Mouse (Mus musculus): ENCODE results near the gene Ttll6. TPM values are rescaled to one million over a fixed set of nuclear protein-coding genes. Genes with fewer than 3 reads are reported as not detected.

The Ttll6 gene
- polyA plus RNA-seq, 1 experiment, result 0.28 TPM

- DNase-seq, result no peak
- no peak for TF ChIP-seq POLR2A (IDR thresholded peaks at IDR 0.05; ENCODE audit: control insufficient read depth, extremely low read depth, insufficient read depth, low read length, poor library complexity)
- no peak for TF ChIP-seq CTCF (IDR thresholded peaks at IDR 0.05; ENCODE audit: borderline replicate concordance, control insufficient read depth, extremely low read depth, insufficient read depth, low read length, poor library complexity)
- Histone ChIP-seq H3K36me3 (ENCODE audit: control insufficient read depth, insufficient read depth, low read length) (no peaks in the 10 kb centered on the region), H3K27ac (ENCODE audit: control insufficient read depth, insufficient read depth, low read length) (no peak overlapping the region), H3K4me3 (ENCODE audit: control insufficient read depth, insufficient read depth, low read length) (no peak overlapping the region), H3K27me3 (ENCODE audit: control insufficient read depth, insufficient read depth, low read length) (peaks cover 46% of the 10 kb centered on the region), H3K4me1 (replicated peaks; ENCODE audit: control insufficient read depth, insufficient read depth, low read length) (peaks cover 2% of the 10 kb centered on the region; the same call in 1 of the 2 replicates)
- WGBS, result 8% methylated on average over 16 of the region's 16 CpGs
Observed at GRCm38 (mm10) chr11:96203789-96204186, 70.2 kb downstream of the Ttll6 start.

- TF ChIP-seq CTCF (IDR thresholded peaks at IDR 0.05; ENCODE audit: borderline replicate concordance, control insufficient read depth, extremely low read depth, insufficient read depth, low read length, poor library complexity), result no peak
- Histone ChIP-seq H3K27me3 (ENCODE audit: control insufficient read depth, insufficient read depth, low read length) (peaks cover 43% of the 10 kb centered on the region), H3K4me3 (ENCODE audit: control insufficient read depth, insufficient read depth, low read length) (no peak overlapping the region), H3K27ac (ENCODE audit: control insufficient read depth, insufficient read depth, low read length) (no peak overlapping the region), H3K36me3 (ENCODE audit: control insufficient read depth, insufficient read depth, low read length) (no peaks in the 10 kb centered on the region), H3K4me1 (replicated peaks; ENCODE audit: control insufficient read depth, insufficient read depth, low read length) (peaks cover 2% of the 10 kb centered on the region; the same call in 1 of the 2 replicates)
- WGBS, result 8% methylated on average over 11 of the region's 11 CpGs
- DNase-seq, result no peak
Observed at GRCm38 (mm10) chr11:96204351-96204750, 70.8 kb downstream of the Ttll6 start.

- H3K27me3 ChIP-seq (ENCODE audit: control insufficient read depth, insufficient read depth, low read length), result peaks cover 34% of the 10 kb centered on the region
- 7% methylated on average over 15 of the region's 15 CpGs for WGBS
- H3K4me1 ChIP-seq (replicated peaks; ENCODE audit: control insufficient read depth, insufficient read depth, low read length), result no peaks in the 10 kb centered on the region
- TF ChIP-seq CTCF (IDR thresholded peaks at IDR 0.05; ENCODE audit: borderline replicate concordance, control insufficient read depth, extremely low read depth, insufficient read depth, low read length, poor library complexity) (no peak), POLR2A (IDR thresholded peaks at IDR 0.05; ENCODE audit: control insufficient read depth, extremely low read depth, insufficient read depth, low read length, poor library complexity) (no peak)
- no peaks in the 10 kb centered on the region for H3K36me3 ChIP-seq (ENCODE audit: control insufficient read depth, insufficient read depth, low read length)
- no peak for DNase-seq
- H3K27ac ChIP-seq (ENCODE audit: control insufficient read depth, insufficient read depth, low read length), result no peak overlapping the region
- no peak overlapping the region for H3K4me3 ChIP-seq (ENCODE audit: control insufficient read depth, insufficient read depth, low read length)
Observed at GRCm38 (mm10) chr11:96205426-96206131, 72.0 kb downstream of the Ttll6 start.

Other genes starting within 250 kb of the Ttll6 start
- not detected in 2 replicates for gene B4galnt2, start 218.9 kb upstream of the Ttll6 start, polyA plus RNA-seq (2012; rRNA removed)
- gene Igf2bp1, start 127.8 kb upstream of the Ttll6 start, polyA plus RNA-seq (2012; rRNA removed), result 0.01 and 0.13 TPM in 2 replicates
- 0.26 and 0.86 TPM in 2 replicates for gene Gip, start 109.2 kb upstream of the Ttll6 start, polyA plus RNA-seq (2012; rRNA removed)
- gene Snf8, start 98.9 kb upstream of the Ttll6 start, polyA plus RNA-seq (2012; rRNA removed), result 28.7 and 30.3 TPM in 2 replicates
- 43.3 and 47.9 TPM in 2 replicates for gene Ube2z, start 68.4 kb upstream of the Ttll6 start, polyA plus RNA-seq (2012; rRNA removed)
- gene Atp5g1, start 58.1 kb upstream of the Ttll6 start, polyA plus RNA-seq (2012; rRNA removed), result 330 and 650 TPM in 2 replicates
- gene Calcoco2, start 21.8 kb upstream of the Ttll6 start, polyA plus RNA-seq (2012; rRNA removed), result not detected in 2 replicates
- gene Hoxb13, start 60.5 kb downstream of the Ttll6 start, polyA plus RNA-seq (2012; rRNA removed), result 0.40 and 0.59 TPM in 2 replicates
- gene Hoxb9, start 137.7 kb downstream of the Ttll6 start, polyA plus RNA-seq (2012; rRNA removed), result 0.09 and 0.22 TPM in 2 replicates
- gene Hoxb8, start 148.1 kb downstream of the Ttll6 start, polyA plus RNA-seq (2012; rRNA removed), result 0.09 and 0.20 TPM in 2 replicates
- gene Hoxb7, start 152.8 kb downstream of the Ttll6 start, polyA plus RNA-seq (2012; rRNA removed), result 0.09 TPM in 1 of 2 replicates, not detected in the other
- 0.18 and 0.50 TPM in 2 replicates for gene Hoxb6, start 158.7 kb downstream of the Ttll6 start, polyA plus RNA-seq (2012; rRNA removed)
- 0.18 and 0.22 TPM in 2 replicates for gene Hoxb5, start 169.6 kb downstream of the Ttll6 start, polyA plus RNA-seq (2012; rRNA removed)
- gene Hoxb4, start 184.5 kb downstream of the Ttll6 start, polyA plus RNA-seq (2012; rRNA removed), result 1.3 and 1.5 TPM in 2 replicates
- gene Hoxb3, start 189.5 kb downstream of the Ttll6 start, polyA plus RNA-seq (2012; rRNA removed), result 1.1 TPM in 2 replicates
- 1.5 and 2.2 TPM in 2 replicates for gene Hoxb2, start 216.7 kb downstream of the Ttll6 start, polyA plus RNA-seq (2012; rRNA removed)
- not detected in 2 replicates for gene Hoxb1, start 232.0 kb downstream of the Ttll6 start, polyA plus RNA-seq (2012; rRNA removed)